Mouse (Mus musculus) heart, postnatal 4 days (tissue): ENCODE results near the gene Asap3. TPM values are rescaled to one million over a fixed set of nuclear protein-coding genes. Genes with fewer than 3 reads are reported as not detected.

ENCODE experiments used
- DNase-seq: peaks from one replicate; pipeline ENCODE4 v3.0.0; 2021
- total RNA-seq, 2 experiments: library from RNA; stranded (reverse); gene quantifications; 2 replicates each; pipeline ENCODE4 v1.2.3; 2021

Asap3 gene
- total RNA-seq, 2 experiments from 2014 or later: 3.3 to 3.7 TPM

DNA sequence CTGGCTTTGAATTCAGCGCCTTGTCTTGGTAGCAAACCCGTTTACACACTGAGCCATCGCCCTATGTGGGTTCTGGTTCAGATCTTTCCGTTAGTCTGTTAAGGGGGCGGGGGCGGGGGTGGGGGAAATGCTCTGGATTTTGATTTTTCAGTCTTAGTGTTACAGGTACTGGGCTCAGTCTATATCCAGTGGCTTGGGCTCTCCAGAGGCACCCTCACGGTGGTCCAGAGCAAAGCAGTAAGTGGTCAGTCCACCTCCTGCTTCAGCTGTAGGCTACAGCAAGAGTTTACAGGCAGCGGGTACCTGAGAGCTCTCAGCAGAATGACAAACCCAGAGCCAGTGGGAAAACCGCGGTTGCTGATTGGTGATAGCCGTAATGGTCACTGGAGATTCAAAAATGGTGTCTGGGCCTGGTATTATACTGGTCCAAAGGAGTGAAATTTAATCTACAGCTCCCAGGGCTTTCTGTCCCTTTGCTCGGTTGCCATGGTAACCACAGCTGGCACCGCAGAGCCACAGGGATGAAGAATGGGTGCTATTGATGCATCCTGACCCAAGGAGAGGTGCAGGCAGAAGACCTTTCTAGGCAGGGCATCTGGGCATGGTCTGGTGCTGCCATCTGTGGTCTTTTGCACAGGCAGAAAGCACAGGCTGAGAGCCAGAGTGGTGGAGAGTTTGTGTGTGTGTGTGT lies 17.5 kb downstream of the Asap3 start:
- no peak for DNase-seq

DNA sequence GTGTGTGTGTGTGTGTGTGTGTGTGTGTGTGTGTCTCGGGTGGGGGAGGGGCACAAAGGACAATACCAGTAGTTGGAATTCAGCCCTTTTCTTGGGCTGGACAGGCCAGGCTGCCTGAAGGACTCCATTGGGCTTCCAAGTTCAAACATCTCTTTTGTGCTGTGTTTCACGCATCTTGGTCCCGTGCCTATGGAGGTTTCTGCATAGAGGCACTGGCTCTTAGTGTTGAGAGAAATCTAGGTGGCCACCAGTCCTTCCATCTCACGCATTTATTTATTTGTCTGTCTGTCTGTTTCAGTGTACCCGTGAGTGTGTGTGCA lies 18.0 kb downstream of the Asap3 start:
- DNase-seq: no peak

DNA sequence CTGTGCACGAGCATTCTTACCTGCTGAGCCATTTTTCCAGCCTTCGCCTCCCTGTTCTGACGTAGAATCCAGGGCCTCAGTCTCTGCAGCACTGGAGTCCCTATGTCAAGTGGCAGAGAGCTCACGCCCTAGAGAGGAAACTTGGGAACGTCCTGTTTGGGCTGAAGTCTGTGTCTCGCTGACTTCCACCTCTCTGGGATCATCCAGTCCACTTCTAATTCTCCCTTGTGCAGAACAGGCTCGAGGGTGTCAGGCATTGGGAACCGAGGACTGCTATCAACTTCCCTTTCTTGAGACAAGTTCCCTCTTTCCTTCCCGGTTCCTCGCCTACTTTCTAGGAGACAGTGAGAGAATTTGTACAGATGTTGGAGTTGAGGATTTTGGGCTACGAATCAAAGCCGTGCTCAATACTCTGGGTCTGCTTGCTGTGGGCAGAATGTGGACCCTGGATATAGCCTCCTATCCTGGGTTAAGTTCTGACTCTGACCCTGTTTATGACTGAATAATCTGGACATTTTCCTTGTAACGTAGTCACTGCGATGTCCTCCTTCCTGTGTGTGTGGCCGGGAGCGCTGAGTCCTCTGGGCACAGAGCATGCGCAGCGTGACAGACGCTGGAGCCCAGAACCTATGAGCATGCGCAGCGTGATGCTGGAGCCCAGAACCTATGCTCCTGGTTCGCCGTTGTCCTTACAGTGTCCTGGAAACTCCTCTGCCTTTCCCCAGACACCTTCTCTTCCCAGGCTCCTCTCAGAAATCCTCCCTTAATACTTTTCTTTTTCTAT lies 18.7 kb downstream of the Asap3 start:
- no peak for DNase-seq

DNA sequence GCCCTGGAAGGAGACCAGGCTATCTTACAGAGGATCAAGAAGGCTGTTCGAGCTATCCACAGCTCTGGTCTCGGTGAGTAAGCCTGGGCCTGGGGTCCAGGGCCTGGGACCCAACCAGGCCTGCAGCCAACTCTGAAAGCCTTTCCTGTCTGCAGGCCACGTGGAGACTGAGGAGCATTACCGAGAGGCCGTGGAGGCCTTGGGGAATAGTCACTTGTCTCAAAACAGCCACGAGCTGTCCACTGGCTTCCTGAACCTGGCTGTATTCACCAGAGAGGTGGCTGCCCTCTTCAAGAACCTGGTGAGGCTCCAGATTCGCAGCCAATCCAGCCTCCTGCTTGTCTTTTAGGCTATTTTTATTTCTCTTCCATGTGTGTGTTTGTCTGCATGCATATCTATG lies 21.2 kb downstream of the Asap3 start:
- peak; percentile 18 for DNase-seq

DNA sequence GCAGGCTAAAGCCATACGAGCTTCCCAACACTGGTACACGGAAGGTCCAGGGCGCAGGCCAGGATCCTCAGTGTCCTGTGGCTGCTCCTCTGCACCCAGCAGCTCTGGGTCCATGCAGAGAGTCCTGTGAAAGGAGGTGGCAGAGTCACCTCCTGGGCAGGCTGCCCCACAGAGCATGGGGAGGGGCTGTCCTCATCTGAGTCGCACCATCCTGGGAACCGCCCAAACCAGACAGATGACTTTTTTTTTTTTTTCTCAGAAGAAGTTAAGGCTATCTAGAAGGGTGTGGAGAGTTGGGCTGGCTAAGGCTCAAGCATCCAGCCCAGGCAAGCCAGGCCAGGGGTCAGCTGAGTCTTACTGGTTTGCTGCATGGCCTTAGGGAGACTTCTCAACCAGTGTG lies 22.5 kb downstream of the Asap3 start:
- no peak for DNase-seq

DNA sequence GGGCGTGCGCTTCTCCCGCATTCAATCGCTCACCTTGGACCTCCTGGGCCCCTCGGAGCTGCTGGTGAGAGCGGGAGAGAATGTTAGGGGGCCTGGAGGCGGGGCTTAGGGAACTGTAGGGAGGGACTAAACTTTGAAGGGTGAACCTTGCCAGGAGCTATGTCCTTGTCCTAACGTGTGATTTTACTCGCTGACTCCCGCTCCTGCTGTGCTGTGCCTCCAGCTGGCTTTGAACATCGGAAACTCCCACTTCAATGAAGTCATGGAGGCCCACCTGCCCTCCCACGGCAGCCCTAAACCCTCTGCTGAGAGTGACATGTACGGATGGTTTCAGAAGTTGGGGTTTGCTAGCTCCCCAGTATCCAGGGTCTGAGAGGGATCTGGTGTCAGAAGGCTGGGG lies 32.5 kb downstream of the Asap3 start:
- DNase-seq: no peak

DNA sequence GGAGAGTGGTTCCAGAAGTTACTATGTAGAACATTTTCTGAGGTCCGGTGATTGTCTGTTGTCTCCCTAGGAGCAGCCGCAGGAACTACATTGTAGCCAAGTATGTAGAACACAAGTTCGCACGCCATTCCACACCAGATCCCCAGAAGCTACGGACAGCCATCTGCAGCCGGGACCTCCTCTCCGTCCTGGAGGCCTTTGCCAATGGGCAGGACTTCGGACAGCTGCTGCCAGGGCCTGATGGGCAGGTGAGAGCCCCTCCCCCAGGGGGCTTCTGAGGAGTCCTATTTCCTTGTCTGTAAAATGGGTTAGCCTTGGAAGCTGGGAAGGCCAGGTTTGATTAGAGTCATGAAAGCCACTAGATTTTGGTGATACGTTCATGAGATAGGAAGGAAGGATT lies 32.9 kb downstream of the Asap3 start:
- peak; percentile 17 for DNase-seq

DNA sequence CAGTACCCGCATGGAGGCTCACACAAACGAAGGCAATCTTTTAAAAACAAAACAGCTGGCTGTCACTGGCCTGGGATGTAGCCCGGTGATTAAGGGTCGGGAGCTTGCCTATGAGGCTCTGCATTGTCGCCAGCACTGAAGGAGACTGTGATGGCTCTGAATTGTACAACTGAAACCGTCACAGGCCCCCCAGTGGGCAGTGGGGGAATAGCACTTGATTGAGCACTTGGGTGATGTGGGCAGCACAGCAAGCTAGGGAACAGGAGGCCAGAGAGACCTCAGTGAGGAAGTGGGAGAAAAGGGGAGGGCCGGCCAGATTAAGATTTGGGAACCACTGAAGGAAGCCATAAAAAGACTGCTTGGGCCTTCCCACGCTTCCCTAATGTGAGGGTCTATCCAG lies 33.5 kb downstream of the Asap3 start:
- peak; percentile 91 for DNase-seq

DNA sequence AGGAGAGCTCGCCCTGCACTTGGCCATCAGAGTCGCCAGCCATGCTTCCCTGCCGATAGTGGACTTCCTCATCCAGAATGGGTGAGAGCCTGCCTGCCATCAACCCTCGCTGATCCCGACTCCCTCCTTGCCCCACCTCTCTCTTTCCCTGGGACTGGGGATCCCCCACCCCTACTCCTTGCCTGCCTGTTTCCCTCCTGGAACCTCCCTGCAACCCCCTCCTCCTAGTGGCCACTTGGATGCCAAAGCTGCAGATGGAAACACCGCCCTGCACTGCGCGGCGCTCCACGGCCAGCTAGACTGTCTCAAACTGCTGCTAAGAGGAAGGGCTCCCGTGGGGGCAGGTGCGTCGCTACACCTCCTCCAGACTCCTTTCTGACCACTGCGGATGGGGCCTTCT lies 34.0 kb downstream of the Asap3 start:
- DNase-seq: peak; percentile 19

DNA sequence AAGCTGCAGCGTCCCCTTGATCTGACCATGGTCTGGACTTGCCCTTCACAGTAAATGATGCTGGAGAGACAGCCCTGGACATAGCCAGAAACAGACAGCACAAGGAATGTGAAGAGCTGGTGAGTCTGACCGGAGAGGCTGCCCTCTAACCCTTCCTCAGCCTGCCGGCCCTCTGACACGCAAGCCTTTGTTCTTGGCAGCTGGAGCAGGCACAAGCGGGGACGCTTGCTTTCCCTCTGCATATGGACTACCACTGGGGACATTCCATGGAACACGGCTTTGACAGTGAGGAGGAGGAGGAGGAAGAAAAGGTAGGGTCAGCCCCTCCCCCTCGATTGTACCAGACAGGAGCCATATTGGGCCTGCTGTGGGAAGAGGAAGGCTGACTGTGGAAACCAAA lies 34.8 kb downstream of the Asap3 start:
- DNase-seq: no peak

DNA sequence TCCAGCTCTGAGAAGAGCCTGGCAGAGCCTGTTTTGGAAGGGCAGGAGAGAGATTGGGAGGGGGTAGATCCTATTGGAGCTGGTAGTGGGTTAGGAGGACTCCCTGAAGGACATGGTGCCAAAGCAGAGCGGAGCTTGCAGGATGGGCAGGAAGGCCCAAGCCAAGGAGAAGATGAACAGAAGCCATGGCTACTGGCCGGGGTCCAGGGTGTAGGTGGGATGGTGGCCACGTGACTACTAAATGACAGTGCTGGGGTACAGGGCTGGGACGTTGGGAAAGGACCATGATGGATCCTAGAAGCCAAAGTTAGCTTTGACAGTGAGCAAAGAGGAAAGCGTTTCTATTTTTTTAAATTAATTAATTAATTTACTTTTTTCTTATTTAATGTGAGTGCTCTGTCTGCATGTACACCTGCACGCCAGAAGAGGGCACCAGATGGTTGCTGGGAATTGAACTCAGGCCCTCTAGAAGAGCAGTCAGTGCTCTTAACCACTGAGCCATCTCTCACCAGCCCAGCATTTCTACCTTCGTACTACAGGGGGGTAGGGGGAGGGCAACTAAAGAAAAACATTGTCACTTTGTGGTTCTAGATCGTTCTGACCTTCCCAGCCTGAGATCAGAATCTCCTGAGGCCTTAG lies 36.0 kb downstream of the Asap3 start:
- peak; percentile 59 for DNase-seq

DNA sequence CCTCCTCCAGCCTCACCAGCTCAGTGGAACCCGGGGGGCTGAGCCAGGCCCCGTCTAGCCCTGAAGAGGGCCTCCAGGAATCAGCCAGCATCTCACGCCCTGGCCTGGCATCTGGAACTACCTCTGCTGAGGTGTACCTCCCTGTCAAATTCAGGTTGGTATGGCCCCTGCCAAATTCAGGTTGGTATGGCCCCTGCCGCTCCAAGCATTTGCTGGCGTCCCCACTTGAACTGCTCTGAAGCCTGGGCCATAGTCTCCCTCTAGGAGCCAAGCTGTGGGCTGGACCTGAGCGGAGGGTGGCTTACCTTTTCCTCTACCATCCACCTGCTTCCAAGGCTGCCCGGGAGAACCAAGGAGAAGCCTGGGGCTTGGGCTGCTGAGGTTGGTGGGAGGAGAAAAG lies 36.6 kb downstream of the Asap3 start:
- DNase-seq: no peak

DNA sequence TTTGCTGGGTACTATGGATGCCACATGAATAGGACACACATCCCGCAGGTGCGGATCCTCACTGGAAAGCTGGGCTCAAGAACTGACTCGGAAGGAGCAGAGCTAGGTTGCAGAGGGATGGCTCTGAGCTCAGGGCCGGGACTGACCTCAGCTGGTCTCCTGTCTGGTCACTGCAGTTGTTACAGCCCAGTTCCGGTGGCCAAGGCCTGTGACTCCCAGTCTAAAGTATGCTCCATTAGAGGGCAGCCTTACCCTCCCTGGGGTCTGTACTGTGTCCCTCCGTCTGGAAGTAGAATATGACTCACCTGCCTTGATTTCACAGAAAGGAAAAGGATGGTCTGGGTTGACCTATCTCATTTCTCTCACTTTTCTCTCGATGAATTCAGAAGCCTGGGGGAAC lies 38.0 kb downstream of the Asap3 start:
- no peak for DNase-seq

DNA sequence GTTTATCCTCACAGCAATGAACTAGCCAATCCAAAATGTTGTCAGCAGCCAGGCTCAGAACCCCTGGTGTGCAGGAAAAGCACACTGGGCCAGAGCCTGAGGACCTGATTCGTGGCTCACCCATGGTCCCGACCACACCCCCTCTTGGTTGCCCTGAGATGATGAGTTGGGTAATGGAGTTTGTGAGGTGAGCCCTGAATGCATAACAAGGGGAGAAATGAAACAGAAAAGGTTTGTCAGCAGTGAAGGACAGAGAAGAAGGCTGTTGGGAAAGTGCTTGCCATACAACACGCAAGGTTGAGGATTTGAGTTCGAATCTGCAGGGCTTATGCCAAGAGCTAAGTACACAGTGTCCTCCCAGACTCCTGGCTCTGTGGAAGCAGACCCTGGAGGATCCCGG lies 39.5 kb downstream of the Asap3 start:
- DNase-seq: no peak

DNA sequence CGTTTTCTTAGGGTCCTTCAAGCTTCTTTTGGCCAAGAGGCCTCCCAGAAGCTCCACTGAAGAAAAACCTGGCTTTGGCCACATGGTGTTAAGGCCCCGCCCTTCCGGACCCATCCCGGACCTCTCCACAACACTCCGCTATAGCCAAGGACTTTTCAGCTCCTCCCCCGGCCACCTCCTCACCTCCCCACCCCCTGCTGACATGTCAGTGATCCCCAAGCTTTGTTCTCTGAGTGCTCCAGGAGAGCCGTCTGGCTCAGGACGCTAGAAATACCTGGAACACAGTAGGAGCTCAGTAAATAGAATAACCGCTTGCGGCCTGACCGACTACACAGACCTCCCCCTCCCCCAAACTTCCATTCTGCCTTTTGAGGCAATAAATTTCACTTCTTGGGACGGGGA lies 40.4 kb downstream of the Asap3 start:
- DNase-seq: peak; percentile 38

DNA sequence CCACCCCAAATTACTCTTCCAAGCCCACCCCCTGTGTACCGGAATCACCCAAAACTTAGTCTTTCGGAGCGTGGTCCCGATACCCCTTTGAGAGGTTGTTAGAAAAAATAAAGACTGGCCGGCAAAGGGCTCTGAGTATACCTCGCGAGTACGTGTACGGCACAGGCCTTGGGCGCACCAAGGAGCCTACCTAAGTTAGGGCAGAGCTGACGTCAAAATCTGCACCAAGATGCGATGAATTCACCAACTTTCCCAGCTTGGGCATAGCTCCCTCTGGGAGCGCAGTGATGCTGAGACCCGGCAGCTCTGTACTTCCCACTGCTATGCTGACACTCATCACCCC lies 41.2 kb downstream of the Asap3 start:
- no peak for DNase-seq

DNA sequence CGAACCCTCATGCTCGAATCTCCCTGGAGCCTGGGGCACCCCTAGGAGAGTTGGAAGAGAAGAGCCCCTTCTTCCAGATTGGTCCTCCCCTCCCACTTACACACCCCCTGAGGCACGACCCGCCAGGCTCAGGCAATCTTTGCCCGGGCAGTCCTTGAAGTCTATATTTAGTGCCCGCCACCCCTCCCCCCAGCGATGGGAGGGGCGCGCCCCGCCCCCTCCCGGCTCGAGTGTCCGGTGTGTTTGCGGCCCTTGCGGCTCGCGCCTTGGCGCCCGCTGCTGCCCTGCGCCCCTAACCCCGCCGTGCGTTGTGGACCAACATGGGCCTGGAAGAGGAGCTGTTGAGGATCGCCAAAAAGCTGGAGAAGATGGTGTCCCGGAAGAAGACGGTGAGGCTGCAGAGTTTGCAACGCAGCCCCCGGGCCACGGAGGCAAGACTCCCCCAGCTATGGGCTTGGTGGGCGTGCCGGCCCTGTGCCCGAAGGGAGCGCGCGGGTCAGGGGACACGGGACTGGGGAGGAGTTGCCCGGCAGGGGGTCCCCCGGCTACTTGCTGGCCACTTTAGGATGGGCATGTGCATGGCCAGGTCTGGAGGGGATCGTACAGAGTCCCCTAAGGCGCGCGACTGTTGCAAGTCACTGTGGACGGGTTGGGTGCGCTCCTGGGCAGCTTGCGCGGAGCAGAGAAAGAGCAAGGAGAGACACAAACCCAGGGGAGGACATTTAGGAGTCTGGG lies 41.7 kb downstream of the Asap3 start, which contains the start of gene Tcea3:
TSS of gene Tcea3 (plus strand) at position 1 of the 735 bp plus-strand sequence.
- peak; percentile 79 for DNase-seq

DNA sequence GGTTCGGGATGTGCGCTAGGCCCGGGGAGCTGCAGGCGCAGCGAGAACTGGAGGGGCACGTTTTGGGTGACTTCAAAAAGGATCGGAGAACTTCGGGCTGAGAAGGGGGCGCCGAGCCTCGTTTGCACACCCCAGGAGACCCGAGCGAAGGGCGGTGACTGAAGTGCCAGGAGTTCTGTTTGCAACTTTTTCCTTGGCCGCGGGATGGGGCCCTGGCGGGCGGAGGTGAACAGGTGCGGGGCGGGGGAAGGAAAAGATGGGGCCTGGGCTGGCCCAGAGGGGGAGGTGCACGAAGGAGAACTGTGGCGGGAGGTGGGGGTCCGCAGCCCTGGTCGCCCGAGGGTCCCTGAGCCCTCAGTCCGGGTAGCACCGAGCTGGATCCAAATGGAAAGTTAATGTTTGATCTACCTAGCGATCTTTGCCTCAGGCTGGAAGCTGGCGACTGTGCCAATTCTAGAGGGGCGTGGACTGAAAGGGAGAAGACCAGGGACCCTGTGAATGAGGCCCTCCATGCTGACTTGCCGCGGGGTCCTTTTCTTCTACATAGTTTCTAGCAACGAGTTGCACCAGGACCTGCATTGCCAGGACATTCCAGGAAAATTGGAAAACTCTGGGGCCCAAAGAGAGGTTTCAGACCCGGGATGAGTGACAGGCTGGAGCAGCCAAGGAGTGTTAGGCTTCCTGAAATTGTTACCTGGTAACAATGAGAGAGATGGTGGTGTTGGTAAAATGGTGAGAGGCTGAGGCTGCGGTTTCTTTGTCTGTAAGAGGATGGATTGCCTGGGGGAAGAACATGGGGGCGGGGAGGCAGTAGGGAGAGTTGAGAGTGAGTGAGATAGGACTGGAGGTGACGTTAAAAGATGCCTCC lies 42.5 kb downstream of the Asap3 start:
- peak; percentile 27 for DNase-seq

DNA sequence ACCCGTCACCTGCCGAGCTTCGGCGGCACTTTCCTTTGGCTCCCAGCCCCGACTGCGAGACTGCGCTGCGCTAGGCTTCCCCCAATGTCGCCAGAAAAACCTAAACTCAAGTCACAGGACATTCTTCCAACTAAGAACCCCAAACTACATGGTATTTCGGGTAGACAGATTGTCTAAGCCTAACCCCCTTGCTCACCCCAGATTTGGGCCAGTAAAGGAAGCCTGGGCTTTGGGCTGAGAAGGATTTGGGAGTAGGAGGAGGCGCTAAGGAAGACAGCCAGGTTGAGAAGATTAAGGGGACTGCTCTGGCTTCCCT lies 43.1 kb downstream of the Asap3 start:
- DNase-seq: peak; percentile 23

DNA sequence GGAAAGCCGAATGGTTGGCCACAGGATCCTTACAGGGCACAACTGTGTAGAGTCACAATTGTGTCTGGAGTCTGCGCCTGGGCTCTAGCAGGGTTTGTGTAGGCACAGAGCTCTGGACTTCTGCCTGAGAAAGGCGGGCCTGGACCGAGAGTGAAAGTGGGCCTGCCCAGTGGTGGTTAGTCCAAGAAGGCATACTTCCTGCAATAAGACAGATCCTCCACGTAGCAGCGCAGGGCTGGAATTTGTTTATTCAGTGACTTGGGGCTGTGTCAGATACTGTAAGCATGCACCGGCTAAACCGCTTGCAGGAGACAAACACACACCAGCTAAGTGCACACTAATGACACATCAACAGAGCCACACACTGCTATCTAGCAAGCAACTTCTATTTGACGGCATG lies 43.6 kb downstream of the Asap3 start:
- DNase-seq: peak; percentile 67

DNA sequence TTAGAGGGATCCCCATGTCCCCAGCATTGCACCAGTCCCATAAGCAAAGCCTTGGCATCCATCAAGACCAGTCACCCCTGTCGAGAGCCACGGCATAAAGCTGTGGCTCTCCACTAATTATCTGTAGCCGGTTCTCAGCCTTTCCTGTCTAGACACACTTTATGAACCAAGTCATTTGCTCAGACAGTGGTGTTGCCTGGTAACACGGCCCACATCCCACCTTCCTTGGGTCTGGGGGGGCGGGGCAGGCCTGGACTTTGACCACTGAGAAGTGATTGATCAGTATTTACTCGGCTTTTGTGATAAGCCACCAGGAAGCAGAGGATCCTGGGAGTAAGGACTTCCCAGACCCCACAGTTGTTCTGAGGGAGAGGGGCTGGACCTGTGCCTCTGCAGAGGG lies 49.8 kb downstream of the Asap3 start:
- no peak for DNase-seq

DNA sequence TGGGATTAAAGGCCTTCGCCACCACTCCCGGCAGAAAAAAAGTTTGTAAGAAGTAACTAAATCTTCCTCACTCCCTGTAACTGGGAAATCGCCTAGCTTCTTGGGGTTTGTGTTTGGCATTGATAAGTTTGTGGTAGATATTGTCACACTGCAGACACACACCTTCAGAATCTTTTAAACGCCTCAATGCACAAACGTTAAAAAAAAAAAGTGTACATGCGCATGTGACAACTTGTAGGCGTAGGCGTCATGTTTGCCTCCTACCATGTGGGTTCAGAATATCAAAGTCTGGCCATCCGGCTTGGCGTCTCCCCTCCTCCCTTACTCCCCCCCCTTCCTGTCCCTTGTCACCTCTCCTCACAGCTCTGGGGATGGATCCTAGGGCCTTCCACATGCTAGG lies 50.5 kb downstream of the Asap3 start:
- no peak for DNase-seq
